Mouse (Mus musculus) c-Kit-positive CD71-negative TER-119-negative erythroid progenitor cells, embryonic 14.5 days (primary cell): ENCODE data around the gene Repin1.

Experiments
- DNase-seq: peaks from one replicate; pipeline ENCODE4 v3.0.0-alpha.2; 2013; ENCODE audit warnings: low read depth

The Repin1 gene

DNA sequence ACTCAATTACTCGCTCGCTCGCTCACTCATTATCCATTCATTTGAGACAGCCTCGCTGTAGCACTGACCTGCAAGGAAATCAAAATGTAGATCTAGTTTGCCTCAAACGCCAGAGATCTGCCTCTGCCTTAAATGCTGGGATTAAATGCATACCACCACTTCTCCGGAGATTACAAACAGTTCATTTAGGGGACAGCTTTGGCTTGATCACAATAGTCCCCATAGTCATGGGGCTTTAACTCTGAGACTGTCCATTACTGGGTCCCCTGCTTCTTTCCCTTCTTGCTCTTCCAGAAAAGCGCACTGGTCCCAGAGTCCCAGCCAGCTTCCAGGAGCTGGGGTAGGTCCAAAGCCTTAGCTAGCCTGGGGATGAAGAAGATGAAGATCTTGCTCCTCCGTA is 32.8 kb downstream of the Repin1 start, which contains the start of gene AI854703:
Gene AI854703, plus strand, starts transcription at position 301 of the 400 bp plus-strand sequence.
- DNase-seq, result no peak

DNA sequence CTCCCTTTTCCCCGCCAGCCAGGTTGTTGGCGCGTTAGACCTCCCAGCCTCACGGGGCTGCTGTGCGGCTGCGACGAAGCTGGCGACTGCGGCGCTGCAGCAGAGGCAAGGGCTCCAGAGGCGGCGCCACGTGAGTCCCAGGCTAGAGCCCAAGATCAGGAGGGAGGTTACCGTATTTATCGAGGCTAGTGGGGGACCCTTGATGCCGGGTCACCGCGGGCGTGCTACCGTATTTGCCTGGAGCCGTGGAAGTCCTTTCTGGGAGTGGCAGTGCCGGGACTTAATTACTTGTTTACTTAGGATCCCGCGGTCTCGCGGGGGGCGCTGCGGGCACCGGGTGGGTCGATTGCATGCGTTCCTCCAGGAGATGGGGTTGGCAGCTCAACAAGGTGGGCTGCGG is 33.3 kb downstream of the Repin1 start:
- DNase-seq, result peak; percentile 32

DNA sequence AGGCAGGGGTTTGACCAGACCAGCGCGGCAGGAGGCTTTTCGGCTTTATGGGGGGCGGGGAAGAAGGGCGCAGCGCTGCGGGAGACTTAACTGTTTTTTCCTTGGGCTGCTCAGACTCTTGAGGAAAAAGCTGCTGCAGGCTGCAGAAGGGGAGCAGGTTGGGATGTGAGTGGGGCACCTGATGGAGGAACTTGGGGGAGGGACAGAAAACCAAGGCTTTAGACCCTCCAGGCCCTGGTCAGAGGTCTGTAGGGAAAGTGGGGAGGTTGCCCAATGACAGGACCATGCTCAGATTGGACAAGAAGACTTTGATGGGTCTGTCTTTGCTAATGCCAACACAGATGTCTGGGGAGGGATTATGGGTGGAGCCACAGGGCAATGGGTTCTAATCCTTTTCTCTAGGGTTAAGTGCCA is 33.8 kb downstream of the Repin1 start:
- DNase-seq, result no peak

DNA sequence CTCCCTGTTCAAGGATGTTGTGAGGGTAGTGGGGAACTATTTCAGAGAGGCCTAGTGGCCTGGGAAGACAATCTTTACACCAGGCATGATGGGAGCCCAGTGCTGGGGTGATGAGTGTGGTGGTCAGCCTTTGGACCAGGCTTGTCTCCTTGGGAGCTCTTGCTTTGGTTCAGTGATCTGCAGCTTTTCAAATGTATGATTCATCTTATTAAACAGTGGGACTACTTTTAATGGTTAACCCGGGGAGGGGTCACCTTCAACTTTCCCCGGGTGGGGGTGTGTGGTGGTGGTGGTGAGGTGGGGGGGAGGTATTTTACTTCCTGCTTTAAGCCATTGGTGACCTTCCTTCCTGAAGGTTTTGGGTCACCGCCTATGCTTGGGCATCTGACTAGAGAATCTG is 34.7 kb downstream of the Repin1 start:
- DNase-seq, result no peak

DNA sequence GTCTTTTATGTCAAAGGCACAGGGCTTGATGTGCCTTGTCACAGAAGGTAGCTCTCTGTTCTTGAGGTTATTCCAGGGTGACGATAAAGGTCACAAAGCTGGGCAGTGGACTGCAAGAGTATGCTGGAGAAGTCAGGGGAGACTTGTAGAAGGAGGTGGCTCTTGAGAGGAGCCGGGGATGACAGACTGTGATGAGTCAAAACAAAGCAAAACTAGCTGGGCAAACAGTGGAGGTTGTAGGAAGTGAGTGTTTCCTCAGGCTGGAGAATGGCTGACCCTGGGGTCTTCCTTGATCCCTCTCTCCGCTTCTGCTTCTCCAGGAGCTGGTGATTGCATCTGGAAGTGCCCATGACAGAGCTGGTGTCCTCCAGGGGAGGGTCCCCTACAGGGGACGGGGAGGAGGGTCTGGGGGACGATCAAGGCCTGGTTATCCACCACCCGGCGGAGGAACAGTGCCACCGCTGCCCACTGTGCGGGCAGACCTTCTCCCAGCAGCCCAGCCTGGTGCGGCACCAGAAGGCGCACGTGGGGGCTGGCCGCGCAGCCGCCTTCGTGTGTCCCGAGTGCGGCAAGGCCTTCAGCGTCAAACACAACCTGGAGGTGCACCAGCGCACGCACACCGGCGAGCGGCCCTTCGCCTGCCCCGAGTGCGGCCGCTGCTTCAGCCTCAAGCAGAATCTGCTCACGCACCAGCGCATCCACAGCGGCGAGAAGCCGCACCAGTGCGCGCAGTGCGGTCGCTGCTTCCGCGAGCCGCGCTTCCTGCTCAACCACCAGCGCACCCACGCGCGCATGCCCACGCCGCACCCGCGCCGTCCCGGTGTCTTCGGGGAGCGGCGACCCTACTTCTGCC is 35.4 kb downstream of the Repin1 start:
- no peak for DNase-seq

DNA sequence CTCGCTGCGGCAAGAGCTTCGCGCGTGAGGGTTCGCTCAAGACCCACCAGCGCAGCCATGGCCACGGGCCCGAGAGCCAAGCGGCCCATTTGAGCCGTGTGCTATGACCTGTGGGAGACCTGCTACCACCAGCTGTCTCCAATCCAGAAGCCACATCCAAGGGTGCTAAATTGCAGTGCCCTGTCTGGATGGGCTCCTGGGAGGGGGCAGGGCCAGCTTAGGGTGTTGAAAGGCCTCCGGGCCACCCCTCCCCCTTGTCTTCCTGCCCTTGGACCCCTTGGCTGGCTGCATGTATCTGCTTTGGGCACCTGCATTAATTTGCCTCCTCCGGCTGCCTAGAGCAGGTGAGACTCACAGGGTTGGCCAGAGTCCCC is 36.0 kb downstream of the Repin1 start:
- no peak for DNase-seq

DNA sequence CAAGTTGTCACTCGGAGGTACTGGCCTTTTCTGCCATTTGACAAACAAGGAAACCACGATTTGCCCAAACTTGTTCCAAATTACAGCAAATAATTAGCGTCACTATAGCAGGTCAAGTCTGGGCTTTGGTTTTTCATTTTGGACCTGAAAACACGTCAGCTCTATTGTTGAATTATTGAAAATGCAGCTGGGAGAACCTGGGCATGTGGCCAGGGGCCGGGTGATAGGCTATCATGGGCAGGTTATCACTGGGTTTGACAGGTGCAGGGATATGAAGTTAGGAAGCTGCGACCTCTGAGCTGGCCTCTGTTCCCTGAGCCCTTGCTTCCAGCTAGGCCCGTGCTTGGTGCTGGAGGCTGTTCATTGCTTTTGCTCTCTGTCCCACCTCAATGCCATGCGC is 37.1 kb downstream of the Repin1 start:
- no peak for DNase-seq

DNA sequence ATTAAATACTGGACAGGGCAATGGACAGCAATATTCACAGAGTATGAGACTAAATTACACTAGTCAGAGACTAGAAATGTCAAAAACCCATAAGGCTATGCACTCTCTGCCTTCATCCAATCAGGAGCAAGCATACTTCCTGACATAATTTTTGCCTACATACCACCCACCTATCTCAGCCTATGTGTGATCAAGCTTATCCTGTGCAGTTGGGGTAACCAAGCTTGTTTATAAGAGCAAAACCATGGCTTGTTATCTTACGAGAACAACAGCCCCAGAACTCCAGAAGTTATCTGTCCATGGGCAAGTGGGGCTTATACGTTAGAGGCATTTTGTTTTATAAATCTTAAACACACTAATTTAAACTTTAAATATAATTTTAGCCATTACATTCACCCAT is 41.4 kb downstream of the Repin1 start:
- DNase-seq, result no peak

DNA sequence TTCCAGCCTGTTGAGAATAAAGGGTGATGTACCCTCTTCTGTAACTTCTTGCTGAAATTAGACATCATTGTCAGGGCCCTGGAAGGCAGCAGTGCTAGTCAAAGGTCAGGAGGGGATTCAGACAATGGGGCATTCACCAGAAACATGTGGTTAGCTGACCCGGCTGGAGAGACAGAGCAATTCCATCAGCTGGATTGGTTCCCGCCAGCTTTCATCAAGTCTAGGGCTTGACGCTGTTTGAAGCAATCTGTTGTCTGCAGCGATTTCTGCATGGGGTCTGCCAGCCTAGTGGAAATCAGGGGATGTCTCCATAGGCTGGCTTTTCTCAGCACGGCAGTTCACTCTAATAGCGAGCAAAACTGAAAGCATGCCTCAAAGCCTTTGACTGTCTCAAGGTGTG is 42.8 kb downstream of the Repin1 start:
- DNase-seq, result no peak

DNA sequence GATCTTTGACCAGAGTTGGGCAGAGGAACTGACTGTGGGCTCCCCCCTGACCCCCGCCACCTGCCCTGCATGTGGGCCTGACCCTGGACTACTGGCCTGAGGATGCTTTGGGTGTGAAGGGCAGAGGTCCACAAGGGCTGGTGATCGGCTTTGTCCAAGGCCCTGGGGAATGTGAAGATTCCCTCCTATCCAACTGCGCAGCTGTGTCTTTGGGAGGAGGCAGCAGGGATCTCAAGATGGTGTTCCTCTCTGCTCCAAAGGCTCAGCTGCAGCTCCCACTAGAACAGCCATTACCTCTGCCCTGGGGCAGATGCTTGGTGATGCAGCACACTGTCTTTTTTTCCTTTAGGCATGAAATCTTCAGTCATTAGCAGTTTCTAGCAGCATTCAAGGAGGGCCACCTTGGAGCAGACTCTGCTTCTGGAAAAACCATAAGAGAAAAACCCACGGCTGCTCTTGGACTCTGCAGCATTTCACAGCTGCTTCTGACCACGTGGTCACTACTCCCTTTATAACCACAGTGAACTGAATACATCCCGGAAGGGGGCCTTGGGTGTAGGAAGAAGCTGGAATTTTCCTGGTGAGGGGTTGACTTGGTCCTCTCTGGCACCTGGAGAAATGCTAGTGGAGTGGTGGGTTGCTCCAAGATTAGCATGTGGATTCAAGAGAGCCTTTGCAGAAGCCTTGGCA is 44.3 kb downstream of the Repin1 start:
- DNase-seq, result no peak

DNA sequence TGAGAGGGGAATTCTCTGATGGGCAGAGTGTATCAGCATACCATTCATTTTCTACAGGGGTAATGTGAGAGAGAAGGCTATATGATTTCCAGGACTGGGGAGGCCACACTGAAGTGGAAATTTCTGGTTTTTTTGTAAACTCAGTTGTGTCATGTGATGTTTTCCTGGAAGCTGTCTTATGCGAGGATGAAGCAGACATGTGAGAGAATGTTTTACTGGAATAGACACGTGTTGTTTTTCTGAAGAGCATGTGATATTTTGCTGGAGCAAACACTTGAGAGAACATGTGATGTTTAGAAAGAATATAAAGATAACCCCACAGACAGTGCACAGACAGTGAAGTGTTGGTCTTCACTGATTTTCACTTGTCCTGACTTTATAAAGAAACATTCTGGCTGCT is 44.9 kb downstream of the Repin1 start:
- DNase-seq, result no peak

DNA sequence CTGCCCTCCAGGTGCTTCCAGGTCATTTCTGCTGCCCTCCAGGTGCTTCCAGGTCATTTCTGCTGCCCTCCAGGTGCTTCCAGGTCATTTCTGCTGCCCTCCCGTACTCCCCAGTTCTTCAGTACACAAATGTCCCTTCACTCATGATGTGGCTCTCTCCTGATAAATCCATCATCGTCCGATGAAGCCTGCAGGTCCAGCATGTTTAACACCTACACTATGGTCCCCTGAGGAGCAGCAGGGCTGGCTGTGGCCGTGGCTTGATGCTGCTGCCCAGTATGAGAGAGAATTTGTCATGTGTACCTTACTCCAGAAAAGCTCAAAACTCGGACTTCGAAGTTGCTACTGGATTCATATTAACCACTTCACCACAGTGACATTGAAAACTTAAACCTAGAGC is 47.7 kb downstream of the Repin1 start:
- no peak for DNase-seq

DNA sequence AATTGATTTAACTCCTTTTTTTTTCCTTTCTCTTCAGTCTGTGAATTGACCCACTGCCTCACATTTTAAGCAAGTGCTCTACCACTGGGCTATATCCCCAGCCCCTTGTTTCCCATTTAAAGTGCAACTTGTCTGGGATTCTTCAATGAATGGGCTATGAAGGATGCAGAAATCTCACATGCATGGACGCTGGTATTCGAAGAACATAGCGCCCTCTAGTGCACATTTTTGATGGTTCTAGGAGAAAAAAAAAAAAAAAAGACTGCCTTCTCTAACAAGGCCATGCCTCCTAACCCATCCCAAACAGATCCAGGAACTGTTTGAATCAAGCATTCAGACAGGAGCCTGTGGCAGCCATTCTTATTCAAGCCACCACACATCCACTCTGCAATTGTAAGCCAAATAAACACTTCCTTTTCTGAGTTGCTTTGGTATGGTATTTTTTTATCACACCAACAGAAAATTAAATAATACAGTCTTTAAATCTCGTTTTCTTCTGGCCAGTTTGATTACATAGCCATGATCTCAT is 49.1 kb downstream of the Repin1 start:
- DNase-seq, result no peak

DNA sequence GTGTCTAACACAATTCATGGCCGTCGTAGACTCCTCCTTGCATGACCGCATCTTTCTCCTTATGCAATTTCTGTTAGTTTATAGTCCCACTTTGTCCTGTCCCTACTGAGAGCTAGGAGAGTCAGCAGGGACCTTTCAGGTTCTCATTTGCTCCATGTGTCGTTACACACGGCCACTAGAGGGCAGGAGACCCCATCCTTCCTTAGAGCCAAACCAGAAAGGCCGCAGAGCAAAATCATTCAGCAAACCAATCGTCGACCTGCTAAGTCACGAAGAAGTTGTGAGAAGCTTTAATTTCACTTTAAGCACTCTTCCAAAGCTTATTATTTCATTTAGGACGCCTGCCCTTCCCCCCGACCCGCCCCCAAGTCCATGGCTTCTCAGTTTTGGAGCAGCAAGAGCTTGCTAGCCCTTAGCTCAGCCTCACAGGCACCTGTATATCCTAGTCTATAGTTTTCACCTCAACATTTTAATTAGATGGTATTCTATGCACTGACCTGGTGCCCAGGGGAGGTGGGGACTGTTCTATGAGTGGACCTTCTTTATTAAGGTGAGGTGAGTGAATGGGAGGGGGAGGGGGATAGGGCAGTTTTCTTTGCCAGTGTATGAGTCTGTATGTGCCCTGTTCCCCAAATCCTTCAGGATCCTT is 52.1 kb downstream of the Repin1 start:
- DNase-seq, result peak; percentile 73

DNA sequence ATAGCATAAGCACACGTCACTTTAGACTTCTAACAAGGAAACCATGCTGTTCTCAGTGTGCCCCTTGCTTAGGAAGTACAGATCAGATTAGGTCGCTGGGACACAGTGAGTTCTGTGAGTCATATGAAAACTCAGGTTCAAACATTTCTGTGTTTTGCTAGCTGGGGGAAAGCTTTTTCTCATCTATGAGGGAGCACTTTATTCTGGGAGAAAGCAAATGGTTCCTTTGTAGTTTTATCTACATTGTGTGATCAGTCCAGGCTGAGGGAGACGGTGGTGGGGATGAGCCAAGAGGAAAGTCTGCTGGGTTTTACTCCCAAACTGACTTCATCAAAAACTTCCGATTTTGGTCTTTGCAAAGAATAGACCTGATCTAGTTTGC is 52.6 kb downstream of the Repin1 start:
- DNase-seq, result no peak

DNA sequence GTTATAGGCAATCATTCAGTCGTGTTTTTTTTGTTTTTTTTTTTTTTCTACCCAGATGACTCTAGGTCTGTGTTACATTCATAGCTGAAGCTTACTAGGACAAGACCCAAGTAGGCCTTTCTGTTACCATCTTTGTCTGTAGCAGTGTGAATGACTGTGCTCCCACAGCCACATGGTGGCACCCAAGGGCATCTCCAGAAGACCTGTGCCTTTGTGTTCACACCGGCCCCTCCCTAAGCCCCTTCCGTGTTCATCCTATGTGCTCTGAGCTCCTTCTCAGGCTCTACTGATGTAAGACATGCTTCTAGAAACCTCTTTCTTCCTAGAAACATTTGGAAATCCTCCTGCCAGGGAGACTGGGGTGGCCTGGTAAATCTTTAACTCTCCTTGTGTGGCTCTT is 53.3 kb downstream of the Repin1 start, which contains the start of gene Gimap8:
Gene Gimap8, plus strand, starts transcription at position 240 of the 400 bp plus-strand sequence.
- DNase-seq, result peak; percentile 57

DNA sequence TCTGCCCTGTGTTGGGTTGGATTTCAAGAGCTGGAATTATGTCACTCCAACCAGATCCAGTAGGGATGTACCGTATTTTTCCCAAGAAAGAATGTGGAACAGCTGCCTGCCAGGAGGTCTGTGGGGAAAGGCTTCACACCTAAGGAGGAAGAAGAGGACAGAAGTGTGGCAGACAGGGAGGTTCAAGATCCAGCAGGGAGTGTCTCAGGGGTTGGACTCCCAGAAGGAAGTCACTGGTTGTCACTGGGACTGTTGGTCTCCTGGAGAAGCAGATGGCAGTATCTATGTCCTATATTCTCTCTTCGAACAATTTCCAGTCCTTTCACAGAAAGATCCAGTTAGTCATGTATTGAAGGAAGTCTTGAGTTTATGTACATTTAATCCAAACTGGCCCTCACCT is 53.9 kb downstream of the Repin1 start:
- no peak for DNase-seq
